Mouse (Mus musculus) monocyte, adult 5-6 weeks (primary cell): ENCODE measurements around the gene Prrxl1. TPM values are rescaled to one million over a fixed set of nuclear protein-coding genes. Genes with fewer than 3 reads are reported as not detected.

ENCODE experiments used
- ATAC-seq: fragments of 153-309, 156-312 bp; replicated peaks from 2 replicates; pipeline ENCODE4 v1.8.0; 2017; ENCODE audit warnings: mild to moderate bottlenecking; ENCODE audit not compliant: low TSS enrichment, insufficient number of reproducible peaks, severe bottlenecking, poor library complexity, low FRiP score
- total RNA-seq: library from RNA; stranded (forward); fragments of 200-1000, 200-491, 200-594 nt; gene quantifications from 3 replicates; pipeline ENCODE4 v1.2.3, GENCODE M21; 2017

Gene Prrxl1
- total RNA-seq, 1 experiment from 2014 or later, result not detected

DNA sequence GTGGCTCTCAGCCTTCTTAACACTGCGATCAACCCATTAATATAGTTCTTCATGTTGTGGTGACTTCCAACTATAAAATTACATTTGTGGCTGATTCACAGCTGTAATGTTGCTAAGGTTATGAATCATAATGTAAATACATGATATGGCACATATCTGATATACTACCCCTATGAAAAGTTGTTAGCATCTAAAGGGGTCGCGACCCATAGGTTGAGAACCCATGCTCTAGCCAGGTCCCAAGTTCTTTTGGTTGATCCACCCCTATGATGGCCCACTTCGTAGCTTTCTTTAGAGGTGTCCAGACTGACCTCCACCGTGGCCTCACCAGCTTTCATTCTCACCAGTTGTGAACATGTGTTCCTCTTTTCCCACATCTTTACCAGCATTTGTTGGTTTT, 18.0 kb downstream of the Prrxl1 start:
- no peak for ATAC-seq

DNA sequence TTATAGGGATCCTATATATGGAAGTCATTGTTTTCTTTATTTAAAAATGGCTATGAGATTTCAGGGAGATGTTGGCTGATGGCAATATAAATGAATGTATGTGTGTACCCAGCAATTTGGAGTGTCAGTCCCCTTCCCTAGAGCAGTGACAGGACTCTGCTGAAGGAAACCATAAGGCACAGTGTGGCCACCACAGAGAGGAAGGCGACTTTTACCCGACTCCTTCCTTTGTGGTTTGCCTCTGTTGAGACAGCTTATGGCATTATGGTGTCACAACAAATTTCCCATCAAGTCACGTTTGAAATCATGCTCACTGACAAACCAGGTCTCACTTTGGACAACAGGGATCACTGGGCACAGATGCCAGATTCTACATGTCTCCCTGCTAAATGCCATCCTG, 25.0 kb downstream of the Prrxl1 start:
- ATAC-seq, result no peak

DNA sequence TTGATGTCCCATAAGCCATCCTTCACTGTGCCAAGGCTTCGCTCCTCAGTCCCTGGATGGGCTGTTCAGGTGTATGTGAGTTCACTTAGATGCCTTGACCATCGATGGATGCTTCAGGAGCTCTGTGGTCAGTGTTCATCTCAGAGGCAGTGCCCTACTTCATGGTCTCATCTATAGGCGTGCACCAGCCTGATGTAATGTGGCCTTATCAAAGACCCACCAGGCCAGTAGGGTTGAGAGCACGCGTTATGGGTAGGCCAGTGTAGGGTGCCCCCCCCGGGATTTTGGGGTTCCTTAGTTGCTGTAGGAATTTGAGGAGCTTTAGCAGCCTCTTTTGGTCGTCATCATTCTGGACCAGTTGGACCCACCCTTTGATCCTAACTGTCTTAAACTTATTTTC, 25.6 kb downstream of the Prrxl1 start:
- no peak for ATAC-seq

DNA sequence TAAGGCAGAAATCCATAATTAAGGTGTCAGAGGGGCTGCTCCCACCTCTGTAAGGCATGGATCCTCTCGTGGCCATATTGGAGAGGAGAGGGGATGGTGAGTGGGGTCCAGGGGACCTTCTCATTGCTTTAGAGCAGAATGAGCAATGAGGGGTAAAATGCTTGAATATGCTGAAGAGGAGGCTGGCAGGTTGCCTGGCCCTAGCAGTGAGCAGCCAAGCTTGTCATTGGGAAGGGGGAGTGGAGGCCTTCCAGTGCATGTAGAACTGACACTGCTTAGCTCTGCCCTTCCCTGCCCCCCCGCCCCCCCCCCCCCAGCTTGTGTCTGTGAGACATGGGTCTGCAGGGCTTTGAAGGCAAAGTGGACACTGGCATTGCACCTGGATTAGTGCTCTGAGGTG, 28.1 kb downstream of the Prrxl1 start:
- no peak for ATAC-seq

DNA sequence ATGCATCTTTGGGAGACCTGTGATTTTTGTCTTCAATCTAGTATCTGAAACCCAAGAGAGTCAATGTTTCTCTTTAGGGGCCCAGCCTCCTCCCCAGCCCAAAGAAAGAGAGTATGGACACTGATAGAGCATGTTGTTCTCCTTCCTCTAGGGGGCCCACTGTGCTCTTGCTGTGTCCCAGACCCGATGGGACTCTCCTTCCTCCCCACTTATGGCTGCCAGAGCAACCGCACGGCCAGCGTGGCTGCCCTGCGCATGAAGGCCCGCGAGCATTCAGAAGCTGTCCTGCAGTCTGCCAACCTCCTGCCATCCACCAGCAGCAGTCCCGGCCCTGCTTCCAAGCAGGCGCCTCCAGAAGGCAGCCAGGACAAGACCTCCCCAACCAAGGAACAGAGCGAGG, 29.4 kb downstream of the Prrxl1 start:
- ATAC-seq, result no peak

DNA sequence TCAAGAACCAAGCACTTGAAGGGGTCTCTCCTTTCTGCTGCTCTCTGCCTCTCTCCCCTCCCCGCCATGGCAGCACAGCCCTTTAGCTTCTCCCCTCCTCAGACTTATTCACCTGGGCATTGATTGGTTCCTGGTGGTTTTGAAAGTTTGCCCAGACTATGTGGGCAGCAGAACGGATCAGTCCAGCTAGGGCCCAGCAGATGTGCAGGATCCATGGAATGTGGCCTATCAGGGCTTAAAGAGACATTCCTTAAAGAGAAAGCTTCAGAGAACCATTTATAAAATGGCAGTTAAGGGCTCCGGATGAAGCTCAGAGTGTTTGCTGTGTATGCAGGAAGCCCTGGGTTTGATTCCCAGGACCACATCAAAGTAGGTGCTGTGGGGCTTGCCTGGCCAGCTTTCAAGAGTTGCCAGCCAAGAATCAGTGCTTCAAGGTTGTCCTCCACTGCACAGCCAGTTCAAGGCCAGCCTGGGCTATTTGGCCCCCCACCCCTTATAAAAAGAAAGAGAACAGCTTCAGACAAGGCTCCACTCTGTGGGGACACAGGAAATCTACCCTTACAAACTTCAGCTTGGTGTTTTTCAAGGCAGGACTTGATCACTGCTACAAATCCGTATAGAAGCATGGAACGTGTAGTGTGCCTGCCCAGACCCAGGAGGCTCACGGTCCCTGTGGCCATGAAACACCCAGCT, 33.8 kb downstream of the Prrxl1 start:
- no peak for ATAC-seq

DNA sequence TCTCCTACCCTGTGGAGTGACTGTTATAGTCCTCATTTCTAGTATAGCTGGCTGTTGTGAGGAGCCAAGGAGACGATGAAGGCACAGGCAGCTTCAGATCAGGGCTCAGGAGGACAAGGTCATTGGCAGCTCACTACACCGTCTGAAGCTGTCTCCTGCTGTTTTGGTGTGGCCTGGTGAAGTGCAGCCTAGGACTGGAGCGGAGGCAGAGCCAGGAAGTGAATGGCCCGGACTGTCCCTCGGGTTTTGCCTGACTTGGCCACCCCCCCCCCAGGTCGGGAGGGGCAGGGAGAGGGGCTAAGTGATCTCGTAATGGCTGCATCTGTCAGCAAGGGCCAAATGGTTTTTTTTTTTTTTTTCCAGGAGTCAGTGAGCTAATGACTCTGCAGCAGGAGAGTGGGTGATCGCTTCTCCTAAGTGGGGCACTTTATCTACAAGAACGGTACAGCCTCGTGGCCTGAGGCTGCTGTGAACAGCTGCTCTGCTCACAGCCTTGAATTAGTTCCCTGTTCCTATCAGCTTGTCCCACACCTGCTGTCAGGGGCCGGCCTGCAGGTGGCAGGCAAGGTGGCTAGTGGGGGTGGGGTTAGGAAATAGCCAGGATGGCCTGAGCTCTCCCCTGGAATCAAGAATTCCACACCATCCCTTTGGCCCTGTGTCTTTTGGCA, 34.9 kb downstream of the Prrxl1 start:
- no peak for ATAC-seq

DNA sequence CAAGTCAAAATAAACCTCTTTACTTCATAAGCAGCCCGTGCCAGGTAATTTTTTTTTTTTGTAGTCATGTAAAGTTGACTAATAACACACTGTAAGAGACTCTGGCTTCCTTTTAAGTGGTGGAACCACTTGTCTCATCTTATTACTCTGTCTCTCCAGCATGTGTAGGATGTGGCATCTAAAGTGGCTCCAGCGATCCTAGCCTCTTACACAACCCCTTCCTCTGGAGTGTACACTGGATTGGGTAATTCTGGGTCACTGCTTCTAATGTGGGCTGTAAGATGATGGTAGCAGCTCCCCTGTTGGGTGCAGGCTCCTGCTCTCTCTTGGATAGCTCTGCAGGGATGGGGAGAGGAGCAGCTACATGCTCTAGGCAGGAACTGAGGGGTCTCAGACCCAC, 39.3 kb downstream of the Prrxl1 start:
- no peak for ATAC-seq

DNA sequence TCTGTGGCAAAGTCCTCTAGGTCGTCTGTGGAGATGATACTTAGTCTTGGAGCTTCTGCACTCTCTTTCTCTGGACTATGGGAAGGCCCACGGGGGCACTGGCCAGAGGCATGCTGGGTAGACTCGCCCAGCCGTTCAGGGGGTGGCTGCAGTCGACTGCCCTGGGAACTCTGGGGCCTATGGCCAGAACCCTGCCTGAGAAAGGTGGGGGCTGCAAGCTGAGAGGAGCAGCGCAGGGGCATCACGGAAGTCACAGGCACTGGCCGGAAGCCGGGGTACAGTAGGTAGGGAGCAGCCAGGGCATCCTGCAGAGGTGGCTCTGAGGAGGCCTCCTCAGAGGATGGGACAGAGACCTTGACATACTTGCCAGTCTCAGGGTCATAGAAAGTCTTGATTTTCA, 60.6 kb downstream of the Prrxl1 start:
- ATAC-seq, result no peak

DNA sequence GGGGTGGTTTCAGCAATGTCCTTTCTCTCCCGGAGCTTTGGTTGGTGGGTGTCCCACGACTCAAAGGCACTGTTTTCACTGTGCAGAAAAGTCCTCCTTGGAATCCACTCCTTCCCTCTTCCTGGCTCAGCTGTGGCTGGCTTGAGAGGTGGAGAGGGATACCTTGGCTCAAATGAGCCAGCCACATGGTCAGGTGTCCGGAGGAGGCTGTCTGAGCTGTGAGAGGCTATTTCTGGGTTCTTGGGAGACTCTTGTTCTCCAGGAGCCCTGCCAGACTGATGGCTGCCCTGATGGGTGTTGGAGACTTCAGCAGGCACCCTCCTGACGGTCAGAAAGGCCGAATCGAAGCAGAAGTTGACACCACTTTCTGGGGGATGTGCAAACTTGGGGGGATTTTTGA, 63.9 kb downstream of the Prrxl1 start:
- ATAC-seq, result no peak

DNA sequence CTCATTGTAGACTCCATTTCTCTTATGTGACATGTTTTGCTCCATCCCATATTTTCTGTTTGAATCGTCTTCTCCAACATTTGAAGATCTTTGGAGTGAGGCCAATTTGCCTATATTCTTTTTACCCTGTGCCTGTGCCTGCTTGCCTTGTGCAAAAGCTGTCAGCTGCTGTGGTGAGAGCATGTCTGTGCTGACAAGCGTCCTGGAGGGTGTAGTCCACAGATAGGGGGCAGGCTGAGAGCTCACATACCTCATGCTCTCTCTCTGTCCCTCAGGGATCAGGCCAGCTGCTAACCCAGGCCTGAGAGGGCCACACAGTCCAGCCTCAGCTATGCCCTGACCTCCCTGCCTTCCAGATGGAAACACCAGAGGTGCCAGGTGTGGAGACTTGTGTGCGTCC, 74.0 kb downstream of the Prrxl1 start:
- ATAC-seq, result no peak

DNA sequence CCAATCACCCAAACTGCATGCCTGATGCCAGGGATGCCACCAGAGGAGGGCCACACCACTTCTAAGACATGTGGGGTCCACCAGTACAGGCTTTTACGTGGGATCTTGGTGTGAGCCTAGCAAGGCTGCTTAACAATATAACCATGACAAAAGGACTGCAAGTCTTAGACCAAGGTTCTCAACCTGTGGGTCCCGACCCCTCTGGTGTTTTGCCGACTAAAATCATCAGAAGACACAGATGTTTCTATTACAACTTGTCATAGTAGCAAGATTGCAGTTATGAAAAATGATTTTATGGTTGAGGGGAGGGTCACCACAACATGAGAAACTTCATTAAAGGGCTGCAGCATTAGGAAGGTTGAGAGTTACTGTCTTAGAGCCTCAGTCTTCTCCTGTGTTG, 79.4 kb downstream of the Prrxl1 start:
- ATAC-seq, result no peak

DNA sequence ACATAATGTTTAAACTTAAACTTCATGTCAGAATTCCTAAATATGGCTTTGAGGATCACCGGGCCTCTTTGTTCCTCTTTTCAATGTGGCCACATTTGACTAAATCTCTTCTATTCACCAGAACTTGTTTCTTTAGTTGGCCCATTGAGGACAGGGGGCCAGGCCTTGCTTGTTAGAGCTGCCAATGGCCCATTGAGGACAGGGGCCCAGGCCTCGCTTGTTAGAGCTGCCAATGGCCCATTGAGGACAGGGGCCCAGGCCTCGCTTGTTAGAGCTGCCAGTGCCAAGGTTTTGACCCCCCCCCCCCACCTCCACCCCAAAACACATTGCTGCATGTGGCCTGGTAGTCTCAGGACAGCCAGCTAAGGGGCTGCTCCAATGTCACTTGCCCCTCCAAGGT, 82.4 kb downstream of the Prrxl1 start:
- no peak for ATAC-seq

DNA sequence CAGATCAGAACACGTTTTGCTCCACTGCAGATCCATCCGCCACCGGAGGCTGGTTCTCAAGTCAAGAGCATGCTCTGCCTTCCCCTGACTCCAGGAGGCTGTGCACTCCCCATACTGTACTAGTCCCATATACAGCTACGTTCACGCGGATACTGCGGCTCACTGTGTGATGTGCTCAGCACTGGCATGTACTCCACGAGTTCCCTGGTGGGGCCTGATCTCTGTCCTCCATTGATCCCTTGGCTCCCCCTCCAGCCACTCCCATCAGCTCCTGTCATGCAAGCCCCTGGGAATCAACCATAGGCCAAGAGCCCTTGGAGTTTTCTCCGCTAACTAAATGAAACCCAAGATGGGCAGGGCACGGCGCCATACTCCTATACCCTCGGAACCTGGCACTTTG, 83.3 kb downstream of the Prrxl1 start:
- ATAC-seq, result no peak

DNA sequence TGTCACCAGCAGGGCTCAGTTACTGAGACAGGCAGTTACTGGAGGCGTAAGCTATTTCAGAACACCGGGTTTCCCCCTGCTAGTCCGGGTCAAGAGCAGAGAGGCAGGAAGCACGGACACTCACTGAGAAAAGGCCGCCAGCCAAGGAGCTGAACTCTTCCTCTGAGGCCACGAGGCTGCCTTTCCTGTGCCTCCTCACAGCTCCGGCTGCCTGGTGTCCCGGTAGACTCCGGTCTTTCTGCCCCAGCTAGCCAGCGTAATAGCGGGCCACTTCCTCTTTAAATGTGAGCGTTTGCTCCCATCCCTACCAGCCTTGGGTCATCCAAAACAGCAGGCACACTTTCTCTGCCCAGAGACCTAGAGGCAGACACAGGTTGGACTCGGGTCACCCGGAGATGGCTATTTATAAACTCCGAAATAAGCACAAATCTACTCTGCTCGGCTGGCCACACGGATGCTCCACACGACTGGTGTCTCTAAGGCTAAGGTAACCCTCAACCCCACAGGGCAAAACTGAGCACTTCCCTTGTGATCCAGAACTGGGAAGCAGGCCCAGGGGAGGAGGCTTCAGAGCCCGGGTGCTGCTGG, 84.1 kb downstream of the Prrxl1 start:
- ATAC-seq, result no peak

DNA sequence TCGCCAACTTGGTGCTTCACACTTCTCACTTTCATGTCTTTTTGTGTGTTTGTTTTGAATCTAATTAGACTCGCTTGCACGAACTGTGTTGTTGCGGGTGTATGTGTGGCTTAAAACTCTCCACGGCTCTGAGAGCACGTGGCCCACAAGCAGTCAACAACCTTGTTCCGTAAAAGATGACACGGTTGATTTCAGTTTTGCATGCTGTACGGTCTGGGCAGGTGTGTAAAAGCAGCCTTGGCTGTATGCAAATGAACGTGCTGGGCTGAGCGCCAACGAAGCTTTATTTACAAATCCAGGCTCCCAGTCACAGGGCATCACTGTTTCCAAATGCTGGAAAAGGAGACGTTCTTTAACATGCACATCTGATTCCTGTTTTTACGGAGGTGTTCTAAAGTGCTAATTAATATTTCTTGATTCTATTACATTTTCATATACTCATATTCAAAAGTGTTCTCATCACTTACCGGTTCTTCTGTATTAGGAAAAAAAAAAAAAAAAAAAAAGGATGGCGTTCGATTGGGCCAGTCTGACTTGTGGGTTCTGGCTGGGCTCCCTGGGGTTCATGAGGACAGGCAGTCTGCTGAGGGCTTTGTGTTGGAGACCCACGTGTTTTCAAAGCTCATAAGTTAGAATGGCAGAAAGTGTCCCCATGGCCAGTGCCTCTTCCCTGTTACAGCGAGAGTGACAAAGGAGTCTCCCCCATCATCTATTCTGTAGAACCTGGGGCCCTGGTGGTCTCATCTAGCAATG, 85.0 kb downstream of the Prrxl1 start:
- 0 out of 2 replicates have a peak, but pooled peaks have one; percentile 37 for ATAC-seq

DNA sequence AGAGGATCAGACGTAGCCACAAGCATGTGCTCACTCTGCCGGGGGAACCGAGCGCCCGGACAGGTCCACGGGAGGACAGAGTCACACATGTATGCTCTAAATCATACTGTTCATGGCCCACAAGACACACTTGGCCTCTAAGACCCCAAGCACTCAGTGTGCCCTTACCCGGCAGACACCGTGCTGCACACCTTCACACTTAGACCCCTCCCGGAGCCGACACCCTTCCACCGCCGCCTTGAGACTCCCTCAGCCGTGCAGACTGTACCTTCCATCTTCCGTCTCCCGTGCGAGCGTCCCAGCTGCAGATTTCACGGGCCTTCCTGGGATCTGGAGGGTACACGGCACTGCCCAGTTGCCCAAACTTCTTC, 85.5 kb downstream of the Prrxl1 start:
- ATAC-seq, result no peak

DNA sequence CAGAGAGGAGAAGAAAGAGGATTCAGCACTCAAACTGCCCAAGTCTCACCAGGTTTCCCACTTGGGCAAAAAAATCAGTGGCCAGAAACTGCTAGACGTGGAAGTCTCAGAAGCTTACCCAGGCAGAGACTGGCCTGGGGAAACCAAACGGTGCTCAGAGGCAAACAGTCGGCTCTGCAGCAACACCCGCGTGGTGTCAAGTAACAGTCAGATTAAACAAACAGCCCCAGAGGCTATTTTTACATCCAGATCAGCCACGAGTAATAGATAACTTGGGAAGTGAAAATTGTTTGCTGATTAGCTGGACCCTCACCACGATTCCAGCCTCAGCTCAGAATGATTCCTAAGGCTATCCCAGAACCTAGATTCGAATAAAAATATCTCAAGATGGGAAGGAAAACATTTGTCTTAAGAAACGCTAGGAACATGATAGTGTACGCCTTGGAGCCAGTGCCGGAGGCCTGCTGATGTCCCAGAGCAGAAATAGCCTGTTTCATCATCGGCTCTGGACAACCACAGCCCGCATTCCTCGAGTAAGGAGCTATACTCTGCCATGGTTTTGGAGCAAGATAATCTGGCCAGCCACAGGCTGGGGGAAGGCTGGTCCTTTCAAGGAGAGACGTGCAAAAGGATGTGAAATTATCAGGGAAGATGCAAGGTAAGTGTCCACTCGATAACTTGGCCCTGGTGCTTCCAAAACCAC, 86.1 kb downstream of the Prrxl1 start, which contains the start of gene 3425401B19Rik:
Gene 3425401B19Rik (minus strand): TSS at position 170 of the 703 bp plus-strand sequence.
- ATAC-seq, result no peak

DNA sequence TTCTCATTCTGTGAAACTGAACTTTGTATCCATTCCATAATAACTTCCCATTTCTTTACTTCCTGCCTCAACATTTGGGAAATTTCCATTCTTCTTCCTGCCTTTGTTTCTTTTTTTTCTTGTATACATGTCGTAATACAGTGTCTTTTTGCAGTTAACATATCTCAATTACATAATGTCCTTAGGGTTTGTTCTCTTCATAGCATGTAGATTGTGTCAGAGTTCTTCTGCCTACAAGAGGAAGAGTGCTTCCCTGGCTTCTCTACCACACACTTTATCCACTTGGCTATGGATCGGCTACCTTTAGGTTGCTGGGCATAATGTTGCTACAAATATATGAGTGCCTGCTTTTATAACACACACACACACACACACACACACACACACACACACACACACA, 96.7 kb downstream of the Prrxl1 start:
- no peak for ATAC-seq
